Mouse (Mus musculus): ENCODE data around the gene Slc39a2.
"Not testable (repeated sequence)": the region's sequence is repeated elsewhere in the genome, so short reads cannot be mapped to it uniquely, and the experiment has no call there.

Gene Slc39a2

DNA sequence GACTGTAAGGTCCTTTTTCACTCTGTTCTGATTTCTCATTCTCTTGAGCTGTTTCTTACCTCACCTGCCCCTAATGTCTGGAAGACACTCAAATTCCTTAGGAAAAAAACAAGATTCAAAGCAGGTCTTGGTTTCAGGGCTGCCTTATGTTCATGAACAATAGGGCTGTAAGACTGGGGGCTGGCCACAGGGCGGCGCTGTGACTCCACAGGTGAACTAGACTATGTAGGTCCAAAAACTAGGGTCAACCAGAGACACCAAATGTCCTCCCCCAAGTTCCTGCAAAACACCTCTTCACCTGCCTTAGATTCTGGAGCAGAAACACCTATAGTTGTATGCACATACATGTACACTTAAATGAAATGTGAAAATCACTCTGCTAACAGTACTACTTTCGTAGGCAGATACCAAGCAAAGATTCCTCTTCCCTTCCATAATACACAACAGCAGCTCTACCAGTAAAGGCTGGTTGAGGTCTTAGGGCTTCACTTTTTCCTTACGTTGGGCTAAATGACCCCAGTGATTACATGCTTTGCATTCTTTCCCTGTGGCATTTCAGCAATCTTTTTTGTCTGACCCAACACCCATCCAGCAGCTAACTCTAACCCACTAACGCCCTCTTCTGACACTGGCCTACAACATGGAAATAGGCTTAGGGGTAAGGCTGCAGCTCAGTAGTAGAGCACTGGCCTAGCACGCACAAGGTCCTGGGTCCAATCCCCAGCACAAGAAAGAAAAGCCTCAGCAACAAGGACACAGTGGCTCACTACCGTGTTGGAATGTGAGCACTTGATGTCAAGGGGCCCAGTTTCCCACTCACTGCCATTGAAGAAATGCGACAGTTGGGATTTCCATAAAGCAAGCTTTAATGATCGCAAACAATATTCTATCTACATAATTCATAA, 10.4 kb downstream of the Slc39a2 start:
- DNase-seq (ENCODE audit: low spot score), result peak; percentile 40

DNA sequence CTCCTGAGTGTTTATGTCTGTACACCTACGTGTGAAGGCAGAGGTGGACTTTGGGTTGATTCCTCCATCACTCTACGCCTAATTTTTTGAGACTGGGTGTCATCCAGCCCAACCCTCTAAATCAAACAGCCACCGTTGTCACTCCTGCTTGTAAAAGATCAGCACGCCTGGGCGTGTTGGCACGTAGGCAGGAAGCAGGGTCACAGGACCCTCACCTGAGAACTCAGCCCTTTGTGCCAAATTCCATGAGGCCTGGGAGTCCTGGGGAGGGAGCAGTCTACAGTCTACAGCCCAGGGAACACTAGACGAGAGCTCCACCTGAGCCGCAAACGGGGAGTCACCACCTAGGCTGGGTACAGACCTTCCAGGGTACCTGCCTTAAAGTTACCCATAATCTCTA, 11.1 kb downstream of the Slc39a2 start:
- DNase-seq (ENCODE audit: low spot score), result no peak

DNA sequence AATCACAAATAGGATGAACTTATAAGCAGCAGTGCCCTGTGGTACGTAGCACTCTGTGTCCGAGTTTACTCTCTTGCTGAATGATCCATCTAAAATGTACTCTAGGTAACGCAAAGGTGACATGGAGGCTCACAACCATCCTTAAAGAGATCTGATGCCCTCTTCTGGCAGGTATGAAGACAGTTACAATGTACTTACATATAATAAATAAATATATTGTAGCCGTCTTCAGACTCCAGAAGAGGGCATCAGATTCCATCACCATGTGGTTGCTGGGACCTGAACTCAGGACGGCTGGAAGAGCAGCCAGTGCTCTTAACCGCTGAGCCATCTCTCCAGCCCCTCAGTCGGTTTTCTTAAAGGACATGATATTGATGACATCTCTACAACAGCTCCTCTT, 12.0 kb downstream of the Slc39a2 start:
- no peak for DNase-seq (ENCODE audit: low spot score)

DNA sequence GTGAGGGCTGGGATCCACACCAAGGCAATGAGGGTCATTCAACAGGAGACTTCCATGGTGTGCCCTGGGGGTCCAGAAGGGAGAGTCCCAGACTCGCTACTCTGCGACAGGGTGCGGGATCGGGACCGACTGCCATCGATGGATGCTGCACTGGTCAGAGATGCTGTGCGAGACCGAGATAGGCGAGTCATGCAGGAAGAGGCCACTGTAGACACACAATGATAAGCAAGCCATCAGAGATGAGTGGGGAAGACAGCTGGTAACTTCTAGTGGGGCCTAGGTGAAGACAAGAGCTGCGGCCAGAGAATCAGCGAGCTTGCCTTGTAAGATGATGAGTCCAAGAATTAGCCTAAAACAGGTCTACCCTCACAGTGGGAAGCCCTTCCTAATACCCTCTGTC, 13.4 kb downstream of the Slc39a2 start:
- no peak for DNase-seq (ENCODE audit: low spot score)

DNA sequence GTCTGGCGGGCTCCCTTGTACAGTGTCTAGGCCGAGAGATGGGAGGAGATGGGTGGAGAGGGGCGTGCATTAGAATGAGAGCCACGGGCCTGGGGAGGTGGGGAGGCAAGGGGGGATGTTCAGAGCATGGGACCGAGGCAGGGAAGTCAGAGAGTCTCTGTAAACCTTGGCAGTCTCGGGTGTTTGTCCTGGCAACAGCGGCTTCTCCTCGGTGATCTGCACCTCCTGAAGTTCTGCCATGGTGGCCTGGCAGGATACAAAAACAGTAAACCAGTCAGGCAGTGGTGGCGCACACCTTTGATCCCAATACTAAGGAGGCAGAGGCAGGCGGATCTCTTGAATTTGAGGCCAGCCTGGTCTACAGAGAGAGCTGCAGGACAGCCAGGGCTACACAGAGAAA, 18.6 kb downstream of the Slc39a2 start:
- DNase-seq (ENCODE audit: low spot score), result no peak

DNA sequence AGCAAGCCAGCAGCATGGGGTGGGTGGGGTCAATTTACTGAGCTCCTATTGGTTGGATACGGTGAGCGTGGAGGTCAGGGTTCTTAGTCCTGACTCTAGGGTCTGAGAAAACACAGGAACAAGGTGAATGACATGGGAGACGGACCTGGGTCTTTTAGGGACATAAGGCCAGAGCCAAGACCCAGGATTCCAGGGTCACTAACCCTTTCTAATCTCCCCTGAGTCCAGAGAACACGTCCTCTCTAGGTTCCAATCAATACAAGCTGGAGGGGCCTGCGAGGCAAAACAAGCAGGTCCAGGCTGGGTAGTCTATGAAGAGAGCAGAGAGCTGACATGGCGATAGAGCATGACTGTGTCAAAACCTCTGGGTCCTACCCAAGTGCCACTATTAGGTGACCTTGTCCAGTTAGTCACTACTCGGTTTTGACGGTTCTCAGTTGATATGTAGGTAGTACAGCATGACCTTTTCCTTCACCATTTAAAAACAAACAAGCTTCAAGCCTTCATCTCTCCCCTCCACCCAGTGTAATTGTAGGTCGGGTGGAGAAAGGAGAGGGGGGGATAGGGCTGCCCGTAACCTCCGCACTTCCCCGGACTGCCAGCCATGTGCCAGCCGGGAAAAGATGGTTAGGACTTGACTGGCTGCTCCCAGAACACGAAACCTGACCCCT, 19.8 kb downstream of the Slc39a2 start:
- DNase-seq (ENCODE audit: low spot score), result no peak

DNA sequence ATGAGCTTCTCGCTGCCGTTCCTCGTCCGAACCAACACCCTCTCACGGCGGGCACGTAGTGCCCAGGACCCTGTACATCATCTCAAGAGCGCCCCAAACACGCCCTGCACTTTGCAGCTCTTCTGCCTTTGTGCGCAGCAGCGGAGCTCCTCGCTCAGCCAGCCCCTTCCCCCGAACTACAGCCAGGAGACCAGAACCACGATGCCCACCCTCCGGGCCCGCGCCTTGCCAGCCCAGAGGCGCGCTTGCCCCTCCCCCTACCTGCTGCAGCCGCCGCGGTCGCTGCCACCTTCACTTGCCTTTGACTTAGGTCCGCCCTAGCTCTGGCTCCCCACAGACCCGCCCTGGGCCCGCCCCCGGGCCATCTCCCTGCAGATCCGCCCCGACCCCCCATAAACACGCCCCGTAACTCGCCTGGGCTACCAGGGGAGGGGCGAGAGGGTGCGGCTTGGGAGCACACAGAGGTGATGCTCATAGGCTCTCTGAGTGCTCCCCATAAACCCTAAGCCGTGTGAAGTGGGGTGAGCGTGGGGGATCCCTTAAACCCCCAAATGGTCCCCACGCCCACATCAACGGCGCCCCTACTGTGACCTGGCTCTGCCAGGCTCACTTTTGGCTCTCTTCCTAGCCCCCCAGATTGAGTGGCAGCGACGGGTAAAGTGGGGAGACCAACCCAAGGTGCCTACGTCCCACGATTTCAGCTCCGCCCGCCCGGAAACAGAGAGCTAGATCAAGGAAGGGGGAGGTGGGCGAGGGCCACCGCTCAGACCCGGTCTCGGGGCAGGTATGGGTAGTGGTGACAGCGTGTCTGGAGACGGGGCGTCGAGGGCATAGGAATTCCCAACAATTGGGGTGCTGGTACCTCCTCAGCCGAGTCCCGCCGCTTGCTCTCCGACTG, 20.6 kb downstream of the Slc39a2 start:
- no peak for DNase-seq (ENCODE audit: low spot score)

DNA sequence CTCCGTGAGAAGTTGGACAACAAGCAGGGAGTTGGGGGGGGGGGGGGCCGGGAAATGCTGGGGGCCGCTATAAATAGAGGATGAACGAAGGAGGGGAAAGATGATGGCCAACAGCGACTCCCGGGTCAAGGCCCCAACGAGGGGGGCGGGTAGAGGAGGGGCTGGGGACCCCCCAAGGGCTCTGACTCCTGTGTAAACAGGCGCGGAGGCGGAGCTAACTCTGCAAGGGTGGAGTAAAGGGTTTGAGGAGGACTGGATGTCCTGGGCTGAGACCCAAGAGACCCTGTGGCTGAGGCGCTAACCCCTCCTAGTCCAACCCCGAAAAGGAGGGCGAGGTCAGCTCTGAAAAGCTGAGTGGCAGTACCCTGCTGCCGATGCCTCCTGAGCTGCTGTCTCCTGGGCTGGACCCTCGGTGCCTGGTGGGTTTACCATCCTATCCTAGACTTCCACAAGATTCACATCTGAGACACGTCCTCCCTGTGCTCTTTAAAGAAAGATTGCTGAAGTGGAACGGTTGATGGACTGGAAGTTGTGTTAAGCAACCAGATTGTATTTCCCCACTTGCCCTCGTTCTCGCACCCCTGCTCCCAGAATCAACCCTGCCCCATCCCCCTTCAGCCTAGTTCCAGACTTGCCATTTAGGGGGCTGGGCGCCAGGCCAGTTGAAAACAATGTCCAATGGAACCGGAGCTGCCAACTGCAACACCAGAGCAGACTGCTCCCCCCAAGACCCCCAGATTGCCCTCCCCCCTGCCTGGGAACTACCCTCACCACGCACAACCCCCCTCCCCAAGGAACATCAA, 21.5 kb downstream of the Slc39a2 start, which contains the start of gene Ndrg2:
Gene Ndrg2 (minus strand): TSS at position 199 of the 803 bp plus-strand sequence.
- no peak for DNase-seq (ENCODE audit: low spot score)

DNA sequence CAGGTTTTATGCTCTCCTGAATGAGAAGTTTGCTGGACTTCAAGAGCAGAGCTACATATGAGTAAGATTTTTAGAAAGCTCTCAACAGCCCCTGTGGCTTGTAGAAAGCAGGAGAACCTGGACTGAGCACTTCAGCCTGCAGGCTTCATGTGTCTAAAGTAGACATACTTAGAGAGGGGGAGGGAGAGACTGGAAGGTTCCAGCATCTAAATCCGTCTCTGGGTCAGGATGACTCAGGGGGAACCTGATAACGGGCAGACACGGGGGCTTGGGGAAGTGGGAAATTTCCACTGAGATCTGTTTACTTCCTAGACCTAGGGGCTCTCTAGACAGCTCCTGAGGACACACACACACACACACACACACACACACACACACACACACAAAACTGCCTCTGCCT, 22.3 kb downstream of the Slc39a2 start:
- no peak for DNase-seq (ENCODE audit: low spot score)

DNA sequence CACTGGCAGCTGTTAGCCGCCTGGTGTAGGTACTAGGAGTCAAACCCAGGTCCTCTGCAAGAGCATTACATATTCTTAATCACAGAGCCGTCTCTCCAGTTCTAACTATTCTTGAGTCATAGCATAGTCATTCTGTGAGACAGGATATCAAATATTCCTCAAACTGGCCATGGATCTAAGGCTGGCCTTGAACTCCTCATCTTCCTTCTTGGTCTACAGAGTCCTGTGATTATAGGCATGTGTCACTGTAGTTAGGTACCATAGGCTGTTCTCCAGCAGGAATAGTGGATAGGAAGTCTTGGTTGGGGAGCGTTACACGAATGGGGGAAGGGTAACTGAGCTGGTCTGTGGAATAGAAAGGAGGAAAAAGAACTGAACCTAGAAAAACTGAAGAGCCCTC, 23.9 kb downstream of the Slc39a2 start:
- no peak for DNase-seq (ENCODE audit: low spot score)

DNA sequence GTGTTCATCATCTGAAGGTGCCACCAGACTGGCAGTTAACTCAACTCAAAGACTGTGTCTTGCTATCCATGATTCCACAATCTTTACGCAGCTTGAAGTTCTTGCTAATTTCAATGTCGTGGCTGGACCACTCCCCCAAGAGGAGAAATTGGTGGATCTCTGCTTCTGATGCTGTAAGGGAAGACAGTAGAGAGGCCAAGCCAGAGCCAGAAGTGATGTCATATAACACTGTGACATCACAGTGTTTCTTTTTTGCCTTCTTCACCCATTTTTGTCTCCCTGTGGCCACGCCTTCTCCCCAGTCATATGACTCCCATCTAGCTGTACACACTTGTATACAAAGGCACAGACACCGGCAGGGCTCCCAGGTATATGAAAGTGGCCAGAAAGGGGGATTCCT, 25.4 kb downstream of the Slc39a2 start, which contains the start of gene Tppp2:
Gene Tppp2 (plus strand): TSS at position 301 of the 400 bp plus-strand sequence.
- no peak for DNase-seq (ENCODE audit: low spot score)

DNA sequence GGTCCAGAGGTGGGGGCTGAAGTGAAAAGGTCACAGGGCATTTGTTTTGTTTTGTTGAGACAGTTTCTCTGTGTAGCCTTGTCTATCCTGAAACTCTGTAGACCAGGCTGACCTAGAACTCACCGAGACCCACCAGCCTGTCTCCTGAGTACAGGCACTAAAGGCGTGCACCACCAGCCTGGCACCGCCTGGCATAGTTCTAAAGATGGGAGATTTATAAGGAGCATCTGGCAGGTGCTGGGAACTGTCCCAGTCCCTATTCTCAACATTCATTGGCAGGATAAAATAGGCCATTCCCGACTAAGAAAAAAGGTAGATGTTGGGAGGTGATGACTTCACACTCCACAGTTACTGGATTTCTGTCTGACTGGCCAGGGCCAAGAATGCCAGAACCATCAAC, 26.3 kb downstream of the Slc39a2 start:
- no peak for DNase-seq (ENCODE audit: low spot score)

DNA sequence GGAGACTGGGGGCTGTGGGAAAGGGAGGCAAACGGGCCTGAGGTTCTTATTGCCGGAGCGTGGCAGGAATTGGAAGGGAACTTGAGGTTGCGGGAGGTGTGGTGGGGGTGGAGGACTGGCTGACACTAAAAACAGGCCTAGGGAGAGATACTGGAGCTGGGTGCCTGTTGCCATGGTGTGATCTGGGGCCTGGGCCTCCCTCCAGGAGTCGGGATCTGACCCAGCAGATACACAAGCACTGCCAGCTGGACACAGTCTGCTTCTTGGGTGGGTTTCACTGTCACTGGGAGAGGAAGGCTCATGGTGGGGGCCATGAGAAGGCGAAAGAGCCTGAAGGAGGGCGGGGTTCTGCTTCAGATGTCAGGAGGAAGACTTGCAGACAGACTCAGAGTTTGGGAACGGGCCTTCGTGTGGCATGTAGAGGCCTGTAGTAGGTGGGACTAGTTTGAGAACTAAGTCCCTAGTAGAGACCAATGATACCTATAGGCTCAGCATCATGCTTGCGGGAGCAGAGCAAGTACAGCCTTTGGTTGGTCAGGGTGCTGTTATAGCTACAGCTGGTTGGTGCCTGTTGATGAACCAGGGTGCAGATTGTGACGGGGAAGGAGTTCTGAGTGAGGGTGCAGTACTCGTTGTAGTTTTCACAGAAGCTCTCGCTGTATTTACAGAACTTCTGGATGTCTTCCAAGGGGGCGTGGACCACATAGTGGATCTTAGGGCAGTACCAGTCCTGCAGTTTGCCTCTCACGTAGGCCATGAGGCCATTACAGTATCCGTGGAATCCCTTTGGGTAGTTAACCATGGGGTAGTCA, 29.3 kb downstream of the Slc39a2 start:
- no peak for DNase-seq (ENCODE audit: low spot score)

DNA sequence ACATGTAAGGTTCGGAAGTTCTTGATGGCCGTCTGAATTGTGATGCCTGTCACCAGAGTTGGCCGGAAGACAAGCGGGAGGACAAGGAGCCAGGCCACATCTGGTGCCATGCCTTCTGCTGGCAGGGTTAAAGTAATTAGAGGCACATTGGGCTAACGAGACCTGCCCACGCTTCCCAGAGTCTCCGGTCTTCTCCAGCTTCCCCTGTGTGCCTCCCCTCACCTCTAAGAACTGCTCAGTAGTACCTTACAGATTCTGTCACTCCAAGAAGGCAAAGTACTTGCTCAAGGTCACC, 29.8 kb downstream of the Slc39a2 start, which contains the start of gene Rnase13:
Gene Rnase13 (minus strand): TSS at position 203 of the 295 bp plus-strand sequence.
- DNase-seq (ENCODE audit: low spot score), result no peak

DNA sequence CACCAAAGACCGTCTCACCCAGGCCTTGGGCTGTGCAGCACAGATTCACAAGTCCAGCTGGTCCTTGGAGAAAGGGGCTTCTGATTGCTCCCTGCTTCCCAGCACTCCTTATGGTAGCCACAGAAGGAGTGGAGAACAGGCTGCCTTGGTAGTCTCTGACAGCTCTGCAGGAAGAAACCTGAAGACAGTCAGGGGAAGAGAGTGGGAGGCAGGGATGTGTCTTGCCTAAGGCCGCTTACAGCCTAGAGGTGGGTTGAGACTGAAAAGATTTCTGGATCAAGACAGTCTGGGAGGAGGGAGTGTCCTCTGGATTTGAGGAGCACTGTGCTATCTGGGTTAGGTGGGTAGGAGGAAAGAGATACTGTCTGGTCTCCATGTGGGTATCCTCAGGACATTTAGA, 30.2 kb downstream of the Slc39a2 start:
- no peak for DNase-seq (ENCODE audit: low spot score)

DNA sequence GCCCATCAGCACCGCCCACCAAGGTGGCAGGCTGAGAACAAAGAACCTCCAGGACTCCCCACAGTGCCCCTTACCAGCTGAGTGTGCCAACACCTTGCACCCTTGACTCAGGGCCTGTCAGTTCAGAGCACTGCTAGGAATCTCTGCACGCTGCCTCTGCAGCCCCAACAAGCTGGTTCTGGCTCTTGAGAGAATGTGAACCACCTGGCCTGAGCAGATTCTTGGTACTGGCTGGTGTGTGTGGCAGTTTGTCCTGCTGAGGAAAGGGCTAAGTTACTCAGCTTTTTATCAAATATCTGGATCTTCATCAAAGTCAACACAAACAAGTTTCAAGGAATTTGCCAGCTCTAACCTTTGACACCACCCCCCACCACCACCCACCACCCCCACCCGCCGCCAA, 30.8 kb downstream of the Slc39a2 start:
- no peak for DNase-seq (ENCODE audit: low spot score)

DNA sequence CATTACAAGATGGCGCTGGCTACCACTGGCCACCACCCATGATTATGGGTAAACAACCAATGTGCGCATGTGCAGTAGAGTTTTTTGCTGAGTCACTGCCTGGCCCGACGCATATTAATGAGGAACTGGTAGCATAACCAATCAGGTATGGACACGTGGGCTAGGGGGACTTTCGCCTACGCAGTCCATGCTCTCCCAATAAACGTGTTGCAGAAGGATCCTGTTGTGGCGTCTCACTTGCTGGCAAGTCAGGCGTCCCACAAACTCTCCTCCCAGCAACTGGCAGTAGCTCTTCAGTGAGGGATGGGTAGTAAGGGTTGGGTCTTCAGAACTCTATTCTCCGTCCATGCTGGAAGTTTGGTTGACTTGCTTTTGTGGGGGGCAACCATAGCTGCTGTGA, 34.2 kb downstream of the Slc39a2 start:
- DNase-seq (ENCODE audit: low spot score), result not testable (repeated sequence)

DNA sequence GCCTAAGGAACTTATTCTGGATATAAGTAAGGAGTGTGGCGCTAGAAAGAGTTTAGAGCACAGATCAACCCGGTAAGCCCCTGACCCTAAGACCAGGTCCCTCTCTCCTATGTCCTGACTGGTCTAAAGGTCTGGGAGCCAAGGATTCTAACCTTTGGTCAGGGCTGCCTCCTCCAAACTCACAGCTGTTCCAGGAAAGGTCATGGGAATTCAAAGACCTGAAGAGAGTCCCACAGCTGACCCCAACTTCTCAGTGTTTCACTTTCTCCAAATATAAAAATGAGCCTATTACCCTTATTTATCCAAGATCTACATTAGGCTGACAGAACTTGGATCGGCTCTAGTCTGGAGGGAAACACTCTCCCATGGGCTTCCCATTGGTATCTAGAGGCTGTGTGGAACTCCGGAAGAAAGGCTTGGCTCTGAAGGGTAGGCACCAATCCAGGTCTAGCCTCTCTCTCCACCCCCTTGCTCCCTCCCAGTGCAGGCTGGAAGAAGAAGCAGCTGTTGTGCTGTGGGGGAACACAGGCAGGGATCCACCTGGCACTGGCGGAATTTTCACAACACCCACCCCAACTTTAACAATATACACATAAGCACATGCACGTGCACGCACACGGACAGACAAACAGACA, 36.7 kb downstream of the Slc39a2 start:
- no peak for DNase-seq (ENCODE audit: low spot score)

DNA sequence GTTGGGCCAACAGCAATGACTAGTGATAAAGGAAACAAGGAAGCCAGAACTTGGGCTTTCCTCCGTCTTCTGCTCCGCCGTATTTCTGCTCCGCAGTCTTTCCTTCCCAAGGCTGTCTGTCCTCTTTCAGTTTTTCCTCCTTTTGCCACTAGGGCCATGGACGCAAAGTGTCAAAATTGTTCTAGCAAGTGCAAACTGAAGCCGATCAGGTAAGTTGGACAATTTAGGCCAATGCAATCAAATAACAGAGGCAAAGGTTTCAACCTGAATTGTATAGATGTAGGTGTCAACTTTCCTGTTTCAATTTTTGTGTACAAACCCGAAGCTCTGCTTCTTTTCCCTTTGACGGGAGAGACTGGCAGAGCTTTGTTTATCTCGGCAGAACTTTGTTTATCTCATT, 37.3 kb downstream of the Slc39a2 start:
- no peak for DNase-seq (ENCODE audit: low spot score)

DNA sequence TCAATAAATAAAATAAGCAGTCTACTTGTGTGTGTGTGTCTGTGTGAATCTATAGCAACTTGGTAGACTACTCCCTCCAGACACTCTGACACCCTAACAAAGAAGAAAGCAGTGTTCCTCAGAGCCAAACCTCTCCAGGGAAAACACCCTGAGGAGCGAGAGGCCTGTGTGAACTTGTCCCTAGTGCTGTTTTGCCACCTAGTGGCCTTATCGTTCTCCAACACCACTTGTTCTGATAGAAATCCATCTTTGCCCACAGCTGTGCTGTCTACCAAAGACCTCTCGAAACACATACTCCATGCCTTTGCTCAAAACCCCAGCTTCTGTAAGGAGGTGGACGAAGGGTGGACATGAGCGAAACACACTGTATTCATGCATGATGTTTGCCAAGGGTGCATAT, 38.1 kb downstream of the Slc39a2 start:
- DNase-seq (ENCODE audit: low spot score), result no peak
